Mouse (Mus musculus): Measurements from ENCODE around the gene Timp1. TPM values are rescaled to one million over a fixed set of nuclear protein-coding genes. Genes with fewer than 3 reads are reported as not detected.

The Timp1 gene
- polyA plus RNA-seq, 1 experiment = 387 TPM

DNA sequence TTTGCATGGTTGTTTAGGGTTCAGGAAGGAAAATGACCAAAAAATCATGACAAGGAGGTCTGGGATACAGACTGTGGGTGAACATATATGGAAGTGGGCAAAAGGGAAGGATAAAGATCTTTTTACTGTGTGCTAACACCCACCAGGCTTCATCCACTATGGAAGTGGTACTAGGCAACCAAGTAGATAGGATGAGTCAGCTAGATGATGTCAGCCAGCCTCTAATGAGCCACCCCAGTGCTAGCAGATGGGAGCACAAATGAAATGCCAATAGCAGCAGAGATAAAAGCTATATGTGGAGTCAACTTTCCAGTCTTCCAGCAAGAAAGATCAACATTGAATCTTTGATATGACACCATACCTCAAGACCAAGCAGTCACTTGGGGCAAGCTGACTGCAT is 45.1 kb downstream of the Timp1 start:
- H3K79me2 ChIP-seq (ENCODE audit: control insufficient read depth, insufficient read depth) = no peaks in the 10 kb centered on the region
- peak overlapping the region; percentile 32 for H3K4me2 ChIP-seq (ENCODE audit: low read depth)
- no peak overlapping the region for H3K4me3 ChIP-seq
- no peaks in the 10 kb centered on the region for H3K36me3 ChIP-seq (ENCODE audit: control insufficient read depth, insufficient read depth)
- H3K27me3 ChIP-seq (ENCODE audit: control insufficient read depth, insufficient read depth, insufficient read length) = no peaks in the 10 kb centered on the region
- H3ac ChIP-seq (ENCODE audit: control insufficient read depth, insufficient read length) = no peak overlapping the region
- no peak for TF ChIP-seq REST (IDR thresholded peaks at IDR 0.05; ENCODE audit: insufficient read depth, insufficient read length)
- no peak for TF ChIP-seq SRF (IDR thresholded peaks at IDR 0.05; ENCODE audit: control insufficient read depth, insufficient read length, low read depth)
- no peak for TF ChIP-seq MYOD1 (IDR thresholded peaks at IDR 0.05; ENCODE audit: control insufficient read depth in 1 of 3, insufficient read length in 2 of 3, low read depth in 2 of 3)
- TF ChIP-seq TCF12 (IDR thresholded peaks at IDR 0.05; ENCODE audit: insufficient read depth, poor library complexity, severe bottlenecking) = no peak
- TF ChIP-seq POLR2A (IDR thresholded peaks at IDR 0.05; ENCODE audit: insufficient read length, low read depth) = no peak
- no peak for TF ChIP-seq POLR2AphosphoS2 (IDR thresholded peaks at IDR 0.05; ENCODE audit: insufficient read length, low read depth)
- no peak for TF ChIP-seq USF1 (IDR thresholded peaks at IDR 0.05; ENCODE audit: low read depth)

- Histone ChIP-seq H3K27me3 (ENCODE audit: control insufficient read depth, insufficient read depth, insufficient read length) (no peaks in the 10 kb centered on the region), H3K36me3 (ENCODE audit: control insufficient read depth, insufficient read depth) (no peaks in the 10 kb centered on the region), H3K79me2 (ENCODE audit: control insufficient read depth, insufficient read depth) (no peaks in the 10 kb centered on the region), H3K4me3 (peak overlapping the region; percentile 21), H3K4me2 (ENCODE audit: low read depth) (peak overlapping the region; percentile 64), H3ac (ENCODE audit: control insufficient read depth, insufficient read length) (no peak overlapping the region)
- no peak for TF ChIP-seq POLR2AphosphoS2 (IDR thresholded peaks at IDR 0.05; ENCODE audit: insufficient read length, low read depth)
- peak in 1 of 3 experiments; percentile 1 for TF ChIP-seq MYOD1 (IDR thresholded peaks at IDR 0.05; ENCODE audit: control insufficient read depth in 1 of 3, insufficient read length in 2 of 3, low read depth in 2 of 3)
- peak in 1 of 3 experiments; percentile 28 for TF ChIP-seq MYOG (IDR thresholded peaks at IDR 0.05; ENCODE audit: control insufficient read depth in 1 of 3, insufficient read depth in 1 of 3, insufficient read length in 2 of 3, low read depth in 2 of 3)
Measured at GRCm38 (mm10) chrX:20920249-20920843, 50.4 kb downstream of the Timp1 start.

DNA sequence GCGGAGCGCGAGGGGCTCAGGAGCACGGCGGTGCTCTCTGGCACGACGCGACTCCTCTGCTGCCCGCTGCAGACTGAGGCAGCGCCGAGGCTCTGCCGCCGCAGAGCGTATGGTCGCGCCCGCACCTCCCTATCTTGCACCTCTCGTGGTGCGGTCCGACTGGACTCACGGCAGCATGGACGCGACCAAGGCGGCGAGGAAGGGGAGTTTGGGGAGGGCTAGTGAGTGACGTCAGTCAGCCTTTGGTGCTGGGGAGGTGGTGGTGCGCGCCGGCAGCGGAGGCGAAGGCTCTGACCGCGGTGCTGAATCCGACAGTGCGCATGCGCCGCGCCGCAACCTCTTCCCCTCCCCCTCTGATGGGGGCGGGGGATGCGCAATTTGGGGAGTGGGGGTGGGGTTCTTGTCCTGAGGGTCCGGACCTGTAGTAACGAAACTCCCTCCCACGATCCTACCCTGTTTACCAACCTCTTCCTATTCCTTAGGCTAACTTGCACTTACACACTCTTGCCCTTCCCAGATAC is 50.9 kb downstream of the Timp1 start, which contains the start of gene Syn1:
Gene Syn1, minus strand, starts transcription at position 161 of the 521 bp plus-strand sequence.
- no peaks in the 10 kb centered on the region for H3K79me2 ChIP-seq (ENCODE audit: control insufficient read depth, insufficient read depth)
- TF ChIP-seq TCF3 (IDR thresholded peaks at IDR 0.05; ENCODE audit: insufficient read length, low read depth) = no peak
- peak in 1 of 3 experiments; percentile 3 for TF ChIP-seq MYOG (IDR thresholded peaks at IDR 0.05; ENCODE audit: control insufficient read depth in 1 of 3, insufficient read depth in 1 of 3, insufficient read length in 2 of 3, low read depth in 2 of 3)
- TF ChIP-seq TCF12 (IDR thresholded peaks at IDR 0.05; ENCODE audit: insufficient read depth, poor library complexity, severe bottlenecking) = no peak
- peak; percentile 90 for TF ChIP-seq REST (IDR thresholded peaks at IDR 0.05; ENCODE audit: insufficient read depth, insufficient read length)
- peak; percentile 69 for TF ChIP-seq POLR2A (IDR thresholded peaks at IDR 0.05; ENCODE audit: insufficient read length, low read depth)
- TF ChIP-seq POLR2AphosphoS2 (IDR thresholded peaks at IDR 0.05; ENCODE audit: insufficient read length, low read depth) = peak; percentile 55
- TF ChIP-seq MAX (IDR thresholded peaks at IDR 0.05; ENCODE audit: low read depth) = no peak
- TF ChIP-seq MYOD1 (IDR thresholded peaks at IDR 0.05; ENCODE audit: control insufficient read depth in 1 of 3, insufficient read length in 2 of 3, low read depth in 2 of 3) = no peak
- no peak for TF ChIP-seq SRF (IDR thresholded peaks at IDR 0.05; ENCODE audit: control insufficient read depth, insufficient read length, low read depth)
- TF ChIP-seq E2F4 (IDR thresholded peaks at IDR 0.05; ENCODE audit: insufficient read depth) = no peak
- no peak for TF ChIP-seq CEBPB (IDR thresholded peaks at IDR 0.05; ENCODE audit: insufficient read depth, poor library complexity, severe bottlenecking)
- TF ChIP-seq USF1 (IDR thresholded peaks at IDR 0.05; ENCODE audit: low read depth) = no peak
- H3K36me3 ChIP-seq (ENCODE audit: control insufficient read depth, insufficient read depth) = no peaks in the 10 kb centered on the region
- H3ac ChIP-seq (ENCODE audit: control insufficient read depth, insufficient read length) = no peak within 1 kb of the TSS
- no peaks in the 10 kb centered on the region for H3K27me3 ChIP-seq (ENCODE audit: control insufficient read depth, insufficient read depth, insufficient read length)
- peak within 1 kb of the TSS; percentile 64 for H3K4me2 ChIP-seq (ENCODE audit: low read depth)
- H3K4me3 ChIP-seq = peak within 1 kb of the TSS; percentile 21

DNA sequence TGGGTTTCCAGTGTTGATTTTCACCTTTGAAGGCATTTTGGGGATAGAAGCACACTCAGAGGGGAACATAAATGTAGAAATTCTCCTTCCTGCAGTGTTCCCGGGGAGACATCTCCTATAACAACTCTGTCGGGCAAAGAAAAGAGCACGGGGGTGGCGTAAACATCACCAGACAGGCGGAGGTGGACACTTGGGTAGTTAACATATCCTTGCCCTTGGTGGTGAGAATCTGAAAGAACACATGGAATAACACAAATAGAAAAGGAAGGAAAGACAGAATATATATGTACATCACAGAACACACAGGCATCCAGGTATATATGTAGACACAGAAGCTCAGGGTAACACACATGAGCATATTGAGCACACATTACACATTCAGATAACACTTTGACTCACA is 51.4 kb downstream of the Timp1 start:
- H3K36me3 ChIP-seq (ENCODE audit: control insufficient read depth, insufficient read depth) = no peaks in the 10 kb centered on the region
- no peaks in the 10 kb centered on the region for H3K27me3 ChIP-seq (ENCODE audit: control insufficient read depth, insufficient read depth, insufficient read length)
- H3K4me3 ChIP-seq = peak overlapping the region; percentile 21
- TF ChIP-seq POLR2AphosphoS2 (IDR thresholded peaks at IDR 0.05; ENCODE audit: insufficient read length, low read depth) (no peak), MAX (IDR thresholded peaks at IDR 0.05; ENCODE audit: low read depth) (no peak), TCF3 (IDR thresholded peaks at IDR 0.05; ENCODE audit: insufficient read length, low read depth) (no peak), TCF12 (IDR thresholded peaks at IDR 0.05; ENCODE audit: insufficient read depth, poor library complexity, severe bottlenecking) (no peak), CEBPB (IDR thresholded peaks at IDR 0.05; ENCODE audit: insufficient read depth, poor library complexity, severe bottlenecking) (no peak), POLR2A (IDR thresholded peaks at IDR 0.05; ENCODE audit: insufficient read length, low read depth) (no peak), MYOD1 (IDR thresholded peaks at IDR 0.05; ENCODE audit: control insufficient read depth in 1 of 3, insufficient read length in 2 of 3, low read depth in 2 of 3) (no peak)
- no peak overlapping the region for H3ac ChIP-seq (ENCODE audit: control insufficient read depth, insufficient read length)
- H3K79me2 ChIP-seq (ENCODE audit: control insufficient read depth, insufficient read depth) = no peaks in the 10 kb centered on the region
- H3K4me2 ChIP-seq (ENCODE audit: low read depth) = peak overlapping the region; percentile 64

GRCm38 (mm10) chrX:20923506-20923905 is 53.5 kb downstream of the Timp1 start:
- Histone ChIP-seq H3K4me2 (ENCODE audit: low read depth) (no peak overlapping the region), H3K79me2 (ENCODE audit: control insufficient read depth, insufficient read depth) (no peaks in the 10 kb centered on the region), H3ac (ENCODE audit: control insufficient read depth, insufficient read length) (no peak overlapping the region), H3K27me3 (ENCODE audit: control insufficient read depth, insufficient read depth, insufficient read length) (no peaks in the 10 kb centered on the region), H3K36me3 (ENCODE audit: control insufficient read depth, insufficient read depth) (no peaks in the 10 kb centered on the region), H3K4me3 (no peak overlapping the region)
- no peak for TF ChIP-seq TCF12 (IDR thresholded peaks at IDR 0.05; ENCODE audit: insufficient read depth, poor library complexity, severe bottlenecking)
- TF ChIP-seq POLR2AphosphoS2 (IDR thresholded peaks at IDR 0.05; ENCODE audit: insufficient read length, low read depth) = no peak
- no peak for TF ChIP-seq REST (IDR thresholded peaks at IDR 0.05; ENCODE audit: insufficient read depth, insufficient read length)
- TF ChIP-seq E2F4 (IDR thresholded peaks at IDR 0.05; ENCODE audit: insufficient read depth) = no peak
- TF ChIP-seq MYOG (IDR thresholded peaks at IDR 0.05; ENCODE audit: control insufficient read depth in 1 of 3, insufficient read depth in 1 of 3, insufficient read length in 2 of 3, low read depth in 2 of 3) = no peak
- TF ChIP-seq MAX (IDR thresholded peaks at IDR 0.05; ENCODE audit: low read depth) = no peak
- no peak for TF ChIP-seq POLR2A (IDR thresholded peaks at IDR 0.05; ENCODE audit: insufficient read length, low read depth)
- no peak for TF ChIP-seq SRF (IDR thresholded peaks at IDR 0.05; ENCODE audit: control insufficient read depth, insufficient read length, low read depth)
- TF ChIP-seq CEBPB (IDR thresholded peaks at IDR 0.05; ENCODE audit: insufficient read depth, poor library complexity, severe bottlenecking) = no peak
- TF ChIP-seq TCF3 (IDR thresholded peaks at IDR 0.05; ENCODE audit: insufficient read length, low read depth) = no peak

Measured in myocyte (in vitro differentiated cells).